Mouse (Mus musculus) ES-CJ7 (cell line): Measurements from ENCODE around the gene Gm49661.
A peak's percentile ranks its signal among the peaks of the same experiment; 100 is the strongest.

Experiments used
- DNase-seq: peaks from one replicate; pipeline ENCODE4 v3.0.0; 2011; ENCODE audit warnings: low read depth, low spot score

The Gm49661 gene

DNA sequence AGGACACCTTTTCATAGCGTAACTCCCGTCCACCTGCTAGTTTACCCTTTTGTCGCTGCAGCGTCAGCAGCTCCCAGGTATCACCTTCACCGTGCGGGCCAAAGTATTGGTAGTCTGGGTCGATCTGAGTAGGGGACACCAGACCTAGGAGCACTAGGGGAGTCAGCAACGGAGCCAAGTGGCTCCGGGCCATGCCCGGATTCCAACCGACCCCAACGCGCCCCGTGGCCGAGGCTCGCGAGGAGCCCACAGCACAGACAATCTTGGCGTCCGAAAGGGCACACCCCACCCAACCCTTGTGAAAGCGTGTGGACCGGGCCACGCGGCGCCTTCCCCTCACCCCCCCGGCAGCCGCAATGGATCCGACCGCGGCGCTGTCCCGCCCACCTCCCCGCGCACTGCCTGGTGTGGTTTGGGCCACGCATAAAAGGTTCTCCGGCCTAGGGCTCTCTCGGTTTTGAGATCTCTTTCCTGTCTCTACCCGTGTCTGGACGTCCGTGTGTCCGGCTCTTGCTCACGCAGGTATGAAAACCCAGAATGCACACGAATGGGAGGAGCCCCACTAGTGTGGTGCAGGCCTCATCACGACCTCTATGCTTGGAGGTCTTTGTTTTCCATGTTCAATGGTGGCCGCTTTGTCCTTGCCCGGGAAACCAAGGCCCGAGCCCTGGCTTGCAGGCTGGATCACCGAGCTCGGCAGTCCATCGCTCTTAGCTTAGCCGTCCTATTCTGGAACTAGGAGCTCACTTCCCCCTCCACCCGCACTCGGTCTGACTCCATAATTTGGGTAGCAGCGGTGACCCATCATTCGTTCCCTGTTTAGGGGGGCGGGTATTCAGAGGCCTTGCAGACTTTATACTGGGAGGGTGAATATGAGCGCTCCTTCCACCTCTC lies at the start of gene Gm49661, which contains the start of the genes Prdx2 and Rnaseh2a:
Gm49661 (minus strand) TSS at position 193 of the 894 bp plus-strand sequence.
Prdx2 (plus strand) TSS at position 347 of the 894 bp plus-strand sequence.
Rnaseh2a (minus strand) TSS at position 527 of the 894 bp plus-strand sequence.
- DNase-seq: peak; percentile 78

DNA sequence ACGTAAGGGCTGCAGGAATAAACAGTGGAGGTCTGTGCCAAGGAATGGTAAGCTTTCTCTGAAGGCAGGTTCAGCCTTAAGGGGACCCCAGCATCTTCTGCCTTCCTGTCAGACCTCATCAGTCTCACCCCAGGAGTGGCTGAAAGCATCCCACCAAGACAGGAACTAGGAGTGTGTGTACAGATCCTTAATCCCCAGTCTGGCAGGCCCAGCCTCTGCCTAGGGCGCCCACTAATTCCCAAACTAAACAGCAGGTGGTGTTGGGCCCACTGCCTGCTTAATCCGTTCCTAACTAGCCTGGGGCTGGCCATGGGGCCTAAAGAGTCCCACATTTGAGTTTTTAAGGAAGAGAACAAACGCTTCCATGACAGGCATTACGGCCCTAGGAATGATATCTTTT lies 48.0 kb upstream of the Gm49661 start:
- no peak for DNase-seq

DNA sequence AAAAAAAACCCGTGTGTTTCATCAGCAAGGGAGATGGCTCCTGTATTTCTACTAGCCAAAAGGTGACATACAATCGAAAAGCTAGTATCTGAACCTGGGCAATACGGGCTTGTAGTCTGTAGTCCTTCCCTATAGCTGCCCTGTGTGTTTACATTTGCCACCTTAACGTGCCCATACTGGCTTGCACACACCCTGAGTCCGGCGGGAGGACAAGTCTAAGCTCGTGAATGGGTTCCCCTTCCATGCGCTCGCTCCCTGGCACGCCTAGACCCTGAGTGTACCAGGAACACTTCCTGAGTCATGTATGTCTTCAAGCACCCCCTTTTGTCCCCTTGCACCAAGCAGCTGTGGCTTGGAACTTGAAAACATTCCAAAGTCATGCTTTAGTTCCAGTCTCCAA lies 47.5 kb upstream of the Gm49661 start:
- DNase-seq: no peak

DNA sequence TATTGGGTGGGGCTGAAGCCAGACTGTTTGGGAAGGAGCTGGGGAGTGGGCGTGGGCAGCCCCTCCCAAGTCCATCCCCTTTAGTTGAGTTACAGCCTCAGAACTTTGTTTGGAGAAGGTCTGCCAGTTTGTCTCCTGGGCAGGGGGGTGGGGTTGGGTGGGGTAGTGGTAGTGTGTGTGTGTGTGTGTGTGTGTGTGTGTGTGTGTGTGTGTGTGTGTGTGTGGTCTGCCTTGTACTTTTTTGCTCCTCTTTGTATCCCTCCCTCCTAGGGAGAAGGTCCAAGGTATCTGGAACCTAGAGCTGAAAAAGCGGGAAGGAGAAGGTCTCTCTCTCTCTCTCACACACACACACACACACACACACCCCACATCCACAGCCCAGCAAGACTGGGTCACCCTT lies 45.2 kb upstream of the Gm49661 start, which contains the start of gene Best2:
Best2 (minus strand) TSS at position 101 of the 400 bp plus-strand sequence.
- DNase-seq: no peak

DNA sequence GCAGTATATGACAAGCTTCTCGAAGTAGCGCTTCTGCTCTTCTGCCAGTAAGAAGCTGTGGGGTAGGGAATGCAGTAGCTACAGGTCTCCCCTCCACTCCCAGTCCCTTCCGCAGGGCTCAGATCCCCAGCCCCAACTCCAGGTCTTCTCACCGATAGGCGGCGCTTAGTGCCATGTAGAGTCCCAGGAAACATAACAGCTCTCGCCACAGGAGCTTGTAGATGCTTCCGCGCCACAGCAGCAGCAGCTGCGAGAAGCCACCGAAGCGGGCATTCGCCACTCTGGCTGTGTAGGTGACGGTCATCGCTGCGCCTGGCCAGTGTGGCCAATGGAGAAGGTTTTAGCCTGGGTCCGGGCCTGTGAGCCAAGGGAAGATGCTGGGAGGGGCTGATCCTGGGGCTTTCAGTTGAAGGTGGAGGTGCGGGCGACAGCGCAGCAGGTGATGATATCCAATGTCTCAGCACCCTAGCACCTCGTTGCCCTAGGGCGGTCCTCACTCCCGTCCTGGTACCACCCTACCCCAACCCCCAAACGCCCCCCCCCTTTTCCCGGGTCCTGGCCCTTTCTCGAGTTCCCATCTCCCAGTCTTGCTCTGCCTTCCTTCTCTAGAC lies 44.1 kb upstream of the Gm49661 start:
- DNase-seq: peak; percentile 97

DNA sequence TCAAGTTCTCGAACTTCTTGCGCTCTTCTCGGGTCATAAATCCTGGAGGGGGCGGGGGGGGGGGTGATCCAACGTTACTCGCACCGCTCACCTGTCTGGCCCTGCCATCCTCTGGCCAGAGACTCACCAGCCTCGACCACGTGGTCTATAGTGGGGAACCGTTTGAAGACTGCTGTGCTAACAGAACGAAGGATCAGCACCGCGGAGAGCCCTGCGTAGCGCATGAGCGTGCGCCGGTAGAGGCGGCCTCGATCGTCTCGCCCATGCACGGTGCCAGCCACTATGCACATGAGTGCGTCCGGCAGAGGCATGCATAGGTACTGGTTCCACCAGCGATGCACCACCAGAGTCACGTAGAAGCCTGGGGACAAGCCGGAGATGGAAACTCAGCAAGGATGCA lies 42.0 kb upstream of the Gm49661 start:
- peak; percentile 71 for DNase-seq

DNA sequence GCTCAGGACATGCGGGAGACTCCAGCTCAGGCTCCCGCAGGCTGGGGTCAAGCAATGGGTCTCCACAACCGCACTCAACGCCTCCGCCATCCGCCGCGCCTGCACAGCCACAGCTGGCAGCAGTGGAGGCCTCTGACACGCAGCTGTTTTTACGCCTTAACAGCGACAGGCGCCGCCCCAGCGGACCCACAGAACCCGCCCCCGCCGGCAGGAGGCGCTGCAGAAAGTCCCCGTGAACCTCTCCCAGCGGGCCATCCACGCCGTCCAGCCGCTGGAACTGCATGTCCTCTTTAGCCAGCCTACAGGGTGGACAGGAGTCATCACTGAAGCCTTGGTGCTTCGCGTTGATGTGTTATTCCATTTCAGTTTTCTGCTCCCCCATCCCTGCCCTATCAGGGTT lies 38.5 kb upstream of the Gm49661 start:
- DNase-seq: peak; percentile 79

DNA sequence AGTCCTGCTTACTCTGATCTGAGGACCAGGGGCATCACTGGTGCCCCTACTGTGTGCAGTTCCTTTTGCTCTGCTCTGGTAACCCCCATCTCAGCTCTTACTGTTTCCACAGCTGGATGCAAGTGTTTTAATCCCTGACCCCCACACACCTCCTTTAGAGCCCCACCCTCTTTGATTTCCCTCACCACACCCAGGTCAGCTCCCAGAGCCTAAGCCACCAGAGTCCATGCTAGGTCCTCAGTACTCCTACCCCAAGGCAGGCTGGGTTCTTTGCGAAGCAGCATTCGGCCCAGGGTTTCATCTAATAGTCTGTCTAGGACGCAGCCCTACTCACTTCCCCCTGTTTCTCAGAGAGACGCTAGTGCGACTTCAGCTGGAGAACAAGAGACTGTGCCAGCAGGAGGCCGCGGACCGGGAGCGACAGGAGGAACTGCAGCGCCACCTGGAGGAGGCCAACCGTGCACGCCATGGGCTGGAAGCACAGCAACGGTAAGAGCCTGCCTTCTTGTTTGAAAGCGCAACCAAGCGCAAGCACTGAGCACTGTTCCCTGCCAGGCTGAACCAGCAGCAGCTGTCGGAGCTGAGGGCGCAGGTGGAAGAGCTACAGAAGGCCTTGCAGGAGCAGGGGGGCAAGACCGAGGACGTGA lies 28.5 kb upstream of the Gm49661 start:
- peak; percentile 98 for DNase-seq

DNA sequence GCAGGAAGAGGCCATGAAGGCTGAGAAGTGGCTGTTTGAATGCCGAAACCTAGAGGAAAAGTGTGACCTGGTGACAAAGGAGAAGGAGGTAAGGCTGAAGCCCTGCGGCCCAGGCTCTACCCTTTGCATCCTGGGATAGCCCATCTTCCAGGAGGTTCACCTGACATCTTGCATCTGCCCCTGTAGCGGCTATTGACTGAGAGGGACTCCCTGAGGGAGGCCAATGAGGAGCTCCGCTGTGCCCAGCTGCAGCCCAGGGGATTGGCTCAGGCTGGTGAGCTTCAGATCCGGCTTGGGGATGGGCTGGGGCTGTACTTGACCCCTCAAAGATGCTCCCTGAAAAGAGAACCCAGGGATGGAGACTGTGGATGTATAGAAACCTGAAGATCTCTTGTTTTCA lies 27.7 kb upstream of the Gm49661 start:
- no peak for DNase-seq

DNA sequence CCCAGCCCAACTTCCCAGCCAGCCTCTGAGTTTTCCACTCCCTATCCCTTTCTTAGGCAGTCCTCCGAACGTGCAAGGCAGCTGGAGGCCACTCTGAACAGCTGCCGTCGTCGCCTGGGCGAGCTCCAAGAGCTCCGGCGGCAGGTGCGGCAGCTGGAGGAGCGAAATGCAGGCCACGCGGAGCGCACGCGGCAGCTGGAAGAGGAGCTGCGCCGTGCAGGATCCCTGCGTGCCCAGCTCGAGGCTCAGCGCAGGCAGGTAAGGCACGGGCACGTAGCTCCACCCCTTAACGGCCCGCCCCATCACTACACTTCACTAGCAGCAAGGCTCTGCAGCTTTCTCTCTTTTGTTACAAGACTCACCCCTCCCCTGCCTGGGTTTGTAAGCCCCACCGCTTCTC lies 26.4 kb upstream of the Gm49661 start:
- peak; percentile 71 for DNase-seq

DNA sequence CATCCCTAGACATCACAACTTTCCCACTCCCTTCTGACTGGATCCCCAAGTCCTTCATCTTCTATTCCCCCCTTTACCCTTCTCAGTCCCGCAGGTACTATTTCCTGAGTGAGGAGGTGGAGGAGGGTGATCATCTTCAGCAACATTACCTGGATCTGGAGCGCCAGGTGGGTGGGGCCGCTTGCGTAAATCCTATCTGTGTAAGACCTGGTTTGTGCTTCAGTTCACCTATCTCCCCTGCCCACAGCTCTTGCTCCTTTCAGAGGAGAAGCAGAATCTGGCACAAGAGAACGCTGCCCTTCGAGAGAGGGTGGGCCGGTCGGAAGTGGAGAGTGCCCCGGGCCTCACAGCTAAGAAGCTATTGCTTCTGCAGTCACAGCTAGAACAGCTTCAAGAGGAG lies 25.1 kb upstream of the Gm49661 start:
- DNase-seq: no peak

DNA sequence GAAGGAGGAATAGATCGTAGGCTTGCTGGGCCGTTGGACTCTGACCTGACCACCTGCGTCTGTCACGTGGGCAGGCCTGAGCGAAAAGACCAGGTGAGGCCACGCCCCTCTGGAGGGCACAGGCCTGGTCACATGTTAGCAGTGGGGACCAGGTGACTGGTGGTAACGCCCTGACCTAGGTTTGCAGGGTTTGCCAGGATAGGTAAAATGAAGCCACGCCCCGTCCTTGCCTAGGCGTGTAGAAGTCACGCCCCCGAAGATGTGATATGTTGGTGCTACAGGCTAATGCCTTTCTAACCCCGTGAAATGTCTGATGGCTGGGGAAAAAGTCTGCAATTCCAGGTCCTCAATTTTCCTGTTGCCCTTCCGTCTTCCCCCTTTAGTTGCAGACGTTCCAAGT lies 21.6 kb upstream of the Gm49661 start:
- DNase-seq: peak; percentile 94

DNA sequence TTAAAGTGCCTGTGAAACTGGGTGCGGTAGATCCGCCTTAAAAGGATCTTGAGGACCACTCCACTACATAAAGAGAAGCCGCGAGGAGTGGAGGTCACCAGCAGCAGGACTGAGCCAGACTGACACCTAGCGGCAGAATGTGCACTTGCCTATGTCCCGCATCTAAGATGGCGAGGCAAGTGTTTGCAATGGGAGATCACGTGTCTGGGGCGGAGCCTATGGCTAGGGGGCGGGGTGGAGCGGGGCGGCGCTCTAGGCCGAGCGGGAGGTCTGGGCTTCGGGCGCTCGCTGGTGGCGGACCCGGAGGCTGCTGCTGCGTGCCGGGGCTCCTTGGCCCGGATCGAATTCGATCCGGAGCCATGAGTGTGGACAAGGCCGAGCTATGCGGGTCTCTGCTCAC lies 21.1 kb upstream of the Gm49661 start, which contains the start of gene Hook2:
Hook2 (plus strand) TSS at position 255 of the 400 bp plus-strand sequence.
- DNase-seq: peak; percentile 100

DNA sequence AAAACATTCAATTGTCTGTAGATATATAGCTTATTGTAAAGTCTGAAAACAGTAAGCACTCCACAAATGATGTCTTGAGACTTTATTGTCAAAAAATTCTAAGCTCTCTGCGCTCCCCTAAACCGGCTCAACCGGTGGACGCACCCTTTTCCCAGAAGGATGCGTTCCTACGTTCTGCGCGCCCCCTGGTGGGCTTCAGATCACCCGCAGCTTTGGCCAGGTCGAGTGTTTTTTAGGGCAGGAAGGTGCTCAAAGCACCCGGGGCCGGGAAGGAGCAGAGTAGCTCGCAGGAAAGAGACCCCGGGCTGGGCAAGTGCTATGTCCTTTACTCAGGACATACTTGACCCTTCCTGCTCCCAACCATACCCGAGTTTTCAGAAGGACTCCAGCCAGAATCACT lies 20.6 kb upstream of the Gm49661 start:
- peak; percentile 97 for DNase-seq

DNA sequence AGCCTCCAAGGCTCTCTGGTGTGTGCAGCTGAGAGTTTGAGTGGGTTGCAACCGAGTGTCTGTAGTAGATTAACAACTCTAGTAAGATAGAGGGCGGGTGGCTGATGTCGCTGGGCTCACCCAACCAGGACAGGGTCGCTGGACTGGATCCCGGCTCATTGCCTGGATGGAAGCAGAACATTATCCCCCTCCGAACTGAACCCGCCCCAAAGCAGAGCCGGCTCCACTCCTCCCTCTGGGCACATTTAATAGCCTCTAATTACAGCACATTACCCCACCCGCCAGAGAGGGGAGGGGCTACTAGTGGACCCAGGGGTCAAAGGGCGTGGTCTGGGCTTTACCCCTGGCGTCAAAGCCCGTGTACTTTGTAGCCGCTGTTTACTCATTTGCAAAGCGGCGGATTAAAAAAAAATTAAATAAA lies 20.1 kb upstream of the Gm49661 start:
- peak; percentile 89 for DNase-seq

DNA sequence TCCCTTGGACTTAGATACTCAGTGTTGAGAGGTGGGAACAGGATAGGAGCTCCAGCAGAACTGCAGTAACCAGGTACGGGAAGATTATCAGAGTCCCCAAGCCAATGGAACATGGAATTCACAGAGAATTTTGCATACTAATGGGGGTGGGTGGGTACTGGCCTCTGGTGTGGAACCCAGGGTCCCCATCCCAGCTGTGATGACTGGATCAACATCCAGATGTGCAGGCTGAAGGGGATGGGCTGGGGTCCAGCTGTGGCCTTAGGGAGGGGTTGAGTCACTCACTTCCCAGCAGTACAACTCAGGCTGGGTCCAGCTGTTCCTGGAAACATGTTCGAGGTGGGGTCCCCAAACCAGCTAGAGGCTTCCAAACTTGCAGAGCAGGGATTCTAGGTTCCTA lies 18.7 kb upstream of the Gm49661 start:
- DNase-seq: peak; percentile 59

DNA sequence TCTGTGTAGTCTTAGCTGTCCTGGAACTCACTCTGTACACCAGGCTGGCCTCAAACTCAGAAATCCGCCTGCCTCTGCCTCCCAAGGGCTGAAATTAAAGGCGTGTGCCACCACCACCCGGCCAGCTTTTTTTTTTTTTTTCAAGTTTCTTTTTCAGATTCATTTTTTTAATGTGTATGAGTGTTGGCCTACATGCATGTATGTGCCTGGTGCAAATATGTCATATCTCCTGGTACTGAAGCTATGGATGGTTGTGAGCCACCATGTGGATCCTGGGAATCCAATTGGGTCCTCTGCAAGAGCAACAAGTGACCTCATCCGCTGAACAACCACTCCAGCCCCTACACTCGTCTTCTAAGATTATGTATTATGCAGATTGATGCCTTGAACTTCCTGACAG lies 18.2 kb upstream of the Gm49661 start:
- DNase-seq: no peak

DNA sequence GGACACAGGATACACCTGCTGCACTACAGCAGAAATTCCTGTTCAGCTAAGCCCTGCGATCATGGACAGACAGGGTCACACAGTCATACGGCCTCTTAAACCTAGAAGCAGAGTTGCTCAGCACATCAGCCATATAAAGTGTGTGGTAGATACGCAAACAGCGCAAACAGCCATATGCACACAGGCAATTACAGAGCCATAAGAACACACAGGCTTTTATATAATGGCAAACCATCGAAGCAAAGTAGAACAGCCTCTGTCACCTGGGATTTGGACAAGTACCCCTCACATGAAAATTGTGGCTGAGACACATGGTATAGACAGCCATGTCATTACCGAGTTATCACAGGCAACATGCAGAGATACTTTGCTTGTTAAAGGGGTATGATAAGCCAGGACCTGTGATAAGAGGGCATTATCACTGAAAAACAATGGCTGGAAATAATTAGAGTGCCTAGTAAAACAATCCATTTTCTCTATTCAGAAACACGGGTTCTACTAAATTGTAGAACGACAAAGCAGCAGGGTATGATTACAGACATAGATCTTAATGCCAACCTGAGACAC lies 17.2 kb upstream of the Gm49661 start:
- no peak for DNase-seq

DNA sequence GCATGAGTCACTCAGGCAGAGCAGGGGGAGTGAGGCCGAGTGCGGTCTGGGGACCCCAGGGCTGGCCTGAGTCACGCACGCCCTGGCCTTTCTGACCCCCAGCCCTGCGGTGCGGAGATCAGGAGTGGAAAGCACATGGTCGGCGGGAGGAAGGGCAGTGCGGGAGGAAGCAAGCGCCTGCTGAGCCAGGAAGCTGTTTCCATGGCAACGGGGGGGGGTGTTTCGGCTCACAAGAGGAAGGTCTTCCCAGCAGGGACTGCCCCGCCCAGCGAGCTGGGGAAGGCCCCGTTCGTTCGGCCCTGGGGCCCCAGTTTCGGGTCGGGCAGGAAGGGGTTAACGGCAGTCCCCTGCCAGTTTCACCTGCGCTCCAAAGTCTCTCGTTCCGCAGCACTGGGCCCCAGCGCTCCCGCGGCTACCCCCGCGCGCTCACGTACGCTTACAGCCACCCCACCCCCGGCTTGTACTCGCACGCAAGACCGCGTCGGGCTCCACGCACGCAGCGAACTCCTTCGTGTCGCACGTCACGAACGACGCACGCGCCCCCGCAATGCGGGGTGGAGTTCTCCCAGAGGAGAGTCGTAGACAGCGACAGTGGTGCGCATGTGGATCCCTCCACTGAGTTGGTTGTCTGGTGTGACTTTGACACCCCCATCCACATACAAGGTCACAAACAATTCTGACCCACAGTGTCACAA lies 16.6 kb upstream of the Gm49661 start:
- DNase-seq: peak; percentile 98

DNA sequence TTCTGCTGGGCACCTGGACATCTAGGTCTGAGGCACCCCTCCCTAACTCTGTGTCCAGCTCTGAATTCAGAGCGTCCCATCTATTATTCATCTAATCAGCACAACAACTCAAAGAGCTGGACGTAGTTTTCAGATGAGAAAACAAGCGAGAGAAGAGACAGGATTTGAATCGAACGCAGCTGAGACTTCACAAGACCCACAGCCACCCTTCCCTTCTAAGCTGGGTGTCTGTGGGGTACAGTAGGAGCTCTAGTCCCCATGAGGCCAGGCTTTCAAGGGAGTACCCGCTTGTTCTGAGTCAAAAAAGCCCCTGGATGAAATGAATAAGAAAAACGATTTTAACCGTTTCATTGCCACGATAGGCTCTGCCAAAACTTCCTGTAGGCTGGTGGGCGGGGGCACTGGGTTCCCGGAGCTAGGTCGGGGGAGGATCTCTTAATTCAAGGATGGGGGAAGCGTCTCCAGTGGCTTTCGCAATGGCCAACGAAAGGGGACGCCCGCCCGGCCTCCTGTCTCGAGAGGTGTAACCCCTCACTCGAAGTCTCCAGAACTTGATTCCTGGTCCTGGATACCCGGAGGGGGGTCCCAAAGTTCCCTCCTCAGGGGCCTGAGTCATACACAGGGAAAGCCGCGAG lies 15.9 kb upstream of the Gm49661 start:
- peak; percentile 56 for DNase-seq
